Mouse (Mus musculus): ENCODE measurements around the gene Myh1. TPM values are rescaled to one million over a fixed set of nuclear protein-coding genes. Genes with fewer than 3 reads are reported as not detected.

Gene Myh1
- polyA plus RNA-seq, 1 experiment from 2014 or later, result not detected

DNA sequence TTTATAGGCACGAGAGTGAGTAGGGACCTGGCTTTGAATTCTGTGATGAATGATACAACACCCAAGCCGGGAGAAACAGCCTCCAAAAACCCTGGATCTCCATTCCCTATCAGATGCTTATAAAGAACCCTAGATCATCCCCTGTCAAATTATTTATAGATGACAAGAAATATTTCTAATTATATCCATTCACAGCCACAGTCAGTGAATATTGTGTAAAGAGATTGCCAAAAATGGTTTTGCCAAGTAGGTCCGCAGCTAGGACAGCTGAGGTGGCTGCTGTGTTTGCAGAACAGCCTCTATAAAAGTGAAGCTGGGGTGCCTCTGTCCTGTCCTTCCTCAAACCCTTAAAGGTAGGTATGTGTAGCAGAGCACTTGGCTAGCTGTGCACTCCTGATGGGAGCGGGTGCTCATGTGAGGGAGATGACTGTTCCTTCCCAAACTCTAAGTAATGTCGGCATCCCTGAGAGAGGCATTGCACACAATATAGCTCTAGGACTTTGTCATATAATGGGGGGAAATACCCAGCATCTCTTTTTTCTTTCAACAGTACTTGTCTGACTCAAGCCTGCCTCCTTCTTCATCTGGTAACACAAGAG is 37.7 kb downstream of the Myh1 start, which contains the start of gene Myh4:
TSS of gene Myh4 (plus strand) at position 549 of the 599 bp plus-strand sequence.
- H3K4me2 ChIP-seq (ENCODE audit: low read length), result no peak within 1 kb of the TSS
- H3K4me1 ChIP-seq (replicated peaks; ENCODE audit: insufficient read depth, low read length), result no peaks in the 10 kb centered on the region
- ATAC-seq (replicated peaks; ENCODE audit: low FRiP score, low read depth) (no peak), DNase-seq (ENCODE audit: low spot score) (no peak)
- H3K9me3 ChIP-seq (replicated peaks; ENCODE audit: low read length), result no peaks in the 10 kb centered on the region
- no peaks in the 10 kb centered on the region for H3K27me3 ChIP-seq (ENCODE audit: insufficient read depth, low read length)
- no peak for TF ChIP-seq CTCF (IDR thresholded peaks at IDR 0.05; ENCODE audit: low read depth)
- no peaks in the 10 kb centered on the region for H3K36me3 ChIP-seq (ENCODE audit: insufficient read depth, low read length)
- H3K27ac ChIP-seq, result no peak within 1 kb of the TSS
- H3K4me3 ChIP-seq (replicated peaks; ENCODE audit: low read depth, low read length), result no peak within 1 kb of the TSS
- WGBS, result 71% methylated on average over 5 of the region's 5 CpGs
- H3K9ac ChIP-seq (ENCODE audit: low read depth, low read length), result no peak within 1 kb of the TSS

DNA sequence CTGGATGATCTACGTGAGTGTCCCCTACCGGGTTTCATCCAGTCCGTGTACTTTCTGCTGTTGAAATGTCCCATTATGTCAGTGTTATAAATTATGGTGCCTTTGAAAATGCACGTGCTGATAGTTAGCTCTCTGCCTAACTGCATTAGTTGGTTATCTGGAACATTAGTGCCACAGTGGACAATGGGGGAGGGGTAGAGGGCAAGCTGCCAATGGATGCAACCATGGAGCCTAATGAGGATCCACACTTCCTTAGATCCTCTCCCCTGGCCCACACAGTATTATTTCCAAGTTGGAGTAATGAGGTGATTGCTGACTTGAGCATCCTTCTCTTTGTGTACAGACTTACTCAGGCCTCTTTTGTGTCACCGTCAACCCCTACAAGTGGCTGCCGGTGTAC is 41.2 kb downstream of the Myh1 start:
- Histone ChIP-seq H3K4me1 (replicated peaks; ENCODE audit: insufficient read depth, low read length) (no peaks in the 10 kb centered on the region), H3K4me3 (replicated peaks; ENCODE audit: low read depth, low read length) (no peak overlapping the region), H3K4me2 (ENCODE audit: low read length) (no peak overlapping the region), H3K36me3 (ENCODE audit: insufficient read depth, low read length) (no peaks in the 10 kb centered on the region), H3K27ac (no peak overlapping the region), H3K9me3 (replicated peaks; ENCODE audit: low read length) (no peaks in the 10 kb centered on the region), H3K27me3 (ENCODE audit: insufficient read depth, low read length) (no peaks in the 10 kb centered on the region), H3K9ac (ENCODE audit: low read depth, low read length) (no peak overlapping the region)
- DNase-seq (ENCODE audit: low spot score) (no peak), ATAC-seq (replicated peaks; ENCODE audit: low FRiP score, low read depth) (no peak)
- TF ChIP-seq CTCF (IDR thresholded peaks at IDR 0.05; ENCODE audit: low read depth), result no peak
- 79% methylated on average over 6 of the region's 6 CpGs for WGBS

DNA sequence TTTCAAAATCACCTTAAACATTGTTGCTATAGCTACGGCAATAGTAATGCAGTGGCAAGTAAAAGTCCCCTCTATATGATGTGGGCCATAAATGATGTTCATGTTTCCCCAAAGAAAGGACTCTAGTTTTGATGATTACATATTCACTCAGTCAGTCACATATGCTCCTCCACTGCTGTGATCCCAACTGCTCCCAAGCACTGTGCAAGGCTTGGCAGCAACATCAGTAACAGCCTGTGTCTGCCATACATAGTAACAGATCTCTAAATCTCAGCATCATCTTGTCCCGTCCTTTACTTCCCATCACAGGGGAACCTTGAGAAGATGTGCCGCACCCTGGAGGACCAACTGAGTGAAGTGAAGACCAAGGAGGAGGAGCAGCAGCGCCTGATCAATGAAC is 53.8 kb downstream of the Myh1 start:
- WGBS, result 93% methylated on average over 4 of the region's 4 CpGs
- no peak overlapping the region for H3K9ac ChIP-seq (ENCODE audit: low read depth, low read length)
- DNase-seq (ENCODE audit: low spot score), result no peak
- H3K9me3 ChIP-seq (replicated peaks; ENCODE audit: low read length), result no peaks in the 10 kb centered on the region
- TF ChIP-seq CTCF (IDR thresholded peaks at IDR 0.05; ENCODE audit: low read depth), result no peak
- no peak overlapping the region for H3K4me3 ChIP-seq (replicated peaks; ENCODE audit: low read depth, low read length)
- H3K4me1 ChIP-seq (replicated peaks; ENCODE audit: insufficient read depth, low read length), result no peaks in the 10 kb centered on the region
- ATAC-seq (replicated peaks; ENCODE audit: low FRiP score, low read depth), result no peak
- H3K36me3 ChIP-seq (ENCODE audit: insufficient read depth, low read length), result no peaks in the 10 kb centered on the region
- no peak overlapping the region for H3K27ac ChIP-seq
- H3K27me3 ChIP-seq (ENCODE audit: insufficient read depth, low read length), result no peaks in the 10 kb centered on the region
- no peak overlapping the region for H3K4me2 ChIP-seq (ENCODE audit: low read length)

DNA sequence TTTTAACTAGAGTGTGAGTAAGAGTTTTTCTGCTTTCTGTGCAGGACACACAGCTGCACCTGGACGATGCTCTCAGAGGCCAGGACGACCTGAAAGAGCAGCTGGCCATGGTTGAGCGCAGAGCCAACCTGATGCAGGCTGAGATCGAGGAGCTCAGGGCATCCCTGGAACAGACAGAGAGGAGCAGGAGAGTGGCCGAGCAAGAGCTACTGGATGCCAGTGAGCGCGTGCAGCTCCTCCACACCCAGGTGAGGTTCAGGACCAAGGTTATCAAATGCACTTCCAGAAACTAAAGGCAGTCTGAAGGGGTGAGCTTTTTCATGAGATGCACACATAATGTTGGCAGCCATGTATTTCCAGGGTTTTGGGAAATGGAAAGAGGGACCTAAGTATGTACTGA is 57.2 kb downstream of the Myh1 start:
- ATAC-seq (replicated peaks; ENCODE audit: low FRiP score, low read depth) (no peak), DNase-seq (ENCODE audit: low spot score) (no peak)
- H3K4me2 ChIP-seq (ENCODE audit: low read length), result no peak overlapping the region
- no peaks in the 10 kb centered on the region for H3K36me3 ChIP-seq (ENCODE audit: insufficient read depth, low read length)
- H3K27ac ChIP-seq, result no peak overlapping the region
- WGBS, result 77% methylated on average over 7 of the region's 7 CpGs
- H3K4me1 ChIP-seq (replicated peaks; ENCODE audit: insufficient read depth, low read length), result no peaks in the 10 kb centered on the region
- H3K9me3 ChIP-seq (replicated peaks; ENCODE audit: low read length), result no peaks in the 10 kb centered on the region
- TF ChIP-seq CTCF (IDR thresholded peaks at IDR 0.05; ENCODE audit: low read depth), result no peak
- no peak overlapping the region for H3K9ac ChIP-seq (ENCODE audit: low read depth, low read length)
- no peaks in the 10 kb centered on the region for H3K27me3 ChIP-seq (ENCODE audit: insufficient read depth, low read length)
- H3K4me3 ChIP-seq (replicated peaks; ENCODE audit: low read depth, low read length), result no peak overlapping the region

DNA sequence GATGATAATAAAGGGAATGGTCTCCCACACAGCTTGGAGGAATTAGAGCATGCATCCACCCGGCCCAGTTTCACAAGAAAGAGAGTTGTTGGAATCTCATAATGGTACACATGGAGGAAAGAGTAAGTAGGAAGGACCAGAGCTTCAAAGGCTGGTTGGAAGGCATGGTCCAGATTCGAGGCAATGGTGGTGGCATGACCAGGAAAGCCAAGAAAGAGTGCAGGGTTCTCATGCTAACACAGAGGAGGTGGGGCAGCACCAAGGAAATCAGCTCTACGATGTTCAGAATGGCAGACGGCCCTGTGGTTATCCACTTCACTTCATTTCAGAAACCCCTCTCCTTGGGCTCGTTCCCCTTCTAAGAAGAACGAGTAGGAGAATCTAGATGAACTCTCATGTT is 61.1 kb downstream of the Myh1 start:
- Histone ChIP-seq H3K27me3 (ENCODE audit: insufficient read depth, low read length) (no peaks in the 10 kb centered on the region), H3K9ac (ENCODE audit: low read depth, low read length) (no peak overlapping the region), H3K4me1 (replicated peaks; ENCODE audit: insufficient read depth, low read length) (no peaks in the 10 kb centered on the region), H3K4me3 (replicated peaks; ENCODE audit: low read depth, low read length) (no peak overlapping the region), H3K4me2 (ENCODE audit: low read length) (no peak overlapping the region), H3K36me3 (ENCODE audit: insufficient read depth, low read length) (no peaks in the 10 kb centered on the region), H3K9me3 (replicated peaks; ENCODE audit: low read length) (no peaks in the 10 kb centered on the region), H3K27ac (no peak overlapping the region)
- ATAC-seq (replicated peaks; ENCODE audit: low FRiP score, low read depth) (no peak), DNase-seq (ENCODE audit: low spot score) (no peak)
- WGBS, result 80% methylated on average over 6 of the region's 6 CpGs
- TF ChIP-seq CTCF (IDR thresholded peaks at IDR 0.05; ENCODE audit: low read depth), result no peak

Other genes starting within 250 kb of the Myh1 start
- gene Tmem238l, start 243.4 kb upstream of the Myh1 start, polyA plus RNA-seq (2015; fragmentation: Nextera tagmentation; extraction: Ambion mirVana), result 0.69 and 1.1 TPM in 2 replicates
- gene Tmem220, start 174.9 kb upstream of the Myh1 start, polyA plus RNA-seq (2015; fragmentation: Nextera tagmentation; extraction: Ambion mirVana), result 1.5 and 1.8 TPM in 2 replicates
- 29.0 and 29.5 TPM in 2 replicates for gene Adprm, start 147.5 kb upstream of the Myh1 start, polyA plus RNA-seq (2015; fragmentation: Nextera tagmentation; extraction: Ambion mirVana)
- gene Sco1, start 147.4 kb upstream of the Myh1 start, polyA plus RNA-seq (2015; fragmentation: Nextera tagmentation; extraction: Ambion mirVana), result 16.0 and 16.7 TPM in 2 replicates
- gene Myh3, start 121.8 kb upstream of the Myh1 start, polyA plus RNA-seq (2015; fragmentation: Nextera tagmentation; extraction: Ambion mirVana), result 0.01 and 0.05 TPM in 2 replicates
- not detected in 2 replicates for gene Myh2, start 29.0 kb upstream of the Myh1 start, polyA plus RNA-seq (2015; fragmentation: Nextera tagmentation; extraction: Ambion mirVana)
- gene Myh4, start 38.0 kb downstream of the Myh1 start, polyA plus RNA-seq (2015; fragmentation: Nextera tagmentation; extraction: Ambion mirVana), result not detected in 2 replicates
- 0.03 and 0.05 TPM in 2 replicates for gene Myh8, start 77.1 kb downstream of the Myh1 start, polyA plus RNA-seq (2015; fragmentation: Nextera tagmentation; extraction: Ambion mirVana)
- gene Myh13, start 121.6 kb downstream of the Myh1 start, polyA plus RNA-seq (2015; fragmentation: Nextera tagmentation; extraction: Ambion mirVana), result not detected in 2 replicates

All from kidney, postnatal 0 days (tissue).